Mouse (Mus musculus): Measurements from ENCODE around the gene Cntn4. TPM values are rescaled to one million over a fixed set of nuclear protein-coding genes. Genes with fewer than 3 reads are reported as not detected.

Gene Cntn4
- 32.7 and 34.0 TPM in 2 replicates for polyA plus RNA-seq (2014; fragmentation: Nextera tagmentation; extraction: Ambion mirVana)

- H3K27ac ChIP-seq: peak within 1 kb of the TSS; percentile 49
- H3K4me3 ChIP-seq (replicated peaks; ENCODE audit: low read length): peak within 1 kb of the TSS; percentile 52
- no peaks in the 10 kb centered on the region for H3K36me3 ChIP-seq (replicated peaks; ENCODE audit: control insufficient read depth, insufficient read depth)
- H3K4me1 ChIP-seq (replicated peaks; ENCODE audit: control insufficient read depth, insufficient read depth, low read length): peaks cover 7% of the 10 kb centered on the region; the same call in 1 of the 2 replicates
- peaks cover 20% of the 10 kb centered on the region for H3K27me3 ChIP-seq (ENCODE audit: control insufficient read depth, insufficient read depth, low read length)
- H3K9me3 ChIP-seq (ENCODE audit: control insufficient read depth, low read length): no peaks in the 10 kb centered on the region
- H3K9ac ChIP-seq: peak within 1 kb of the TSS; percentile 64
- DNase-seq (ENCODE audit: low spot score) (peak; percentile 50), ATAC-seq (ENCODE audit: low FRiP score) (peak; percentile 91)
- WGBS: 1% methylated on average over 40 of the region's 40 CpGs
- H3K4me2 ChIP-seq (replicated peaks): peak within 1 kb of the TSS; percentile 66
Observed at GRCm38 (mm10) chr6:105677149-105678031, at the start of gene Cntn4. TSS of gene Cntn4 (plus strand) at chr6:105677660.

- Histone ChIP-seq H3K9ac (no peak overlapping the region), H3K4me2 (replicated peaks) (no peak overlapping the region), H3K4me1 (replicated peaks; ENCODE audit: control insufficient read depth, insufficient read depth, low read length) (peaks cover 7% of the 10 kb centered on the region; the same call in 1 of the 2 replicates), H3K27me3 (ENCODE audit: control insufficient read depth, insufficient read depth, low read length) (peaks cover 6% of the 10 kb centered on the region), H3K9me3 (ENCODE audit: control insufficient read depth, low read length) (no peaks in the 10 kb centered on the region), H3K27ac (no peak overlapping the region), H3K36me3 (replicated peaks; ENCODE audit: control insufficient read depth, insufficient read depth) (no peaks in the 10 kb centered on the region), H3K4me3 (replicated peaks; ENCODE audit: low read length) (no peak overlapping the region)
- DNase-seq (ENCODE audit: low spot score): no peak
- no peak for ATAC-seq (ENCODE audit: low FRiP score)
- WGBS: 81% methylated on average over 4 of the region's 4 CpGs
Observed at GRCm38 (mm10) chr6:105674276-105674675, 3.2 kb upstream of the Cntn4 start.

- 42% methylated on average over 3 of the region's 3 CpGs for WGBS
- Histone ChIP-seq H3K27ac (no peak overlapping the region), H3K4me3 (replicated peaks; ENCODE audit: low read length) (no peak overlapping the region), H3K4me2 (replicated peaks) (no peak overlapping the region), H3K4me1 (replicated peaks; ENCODE audit: control insufficient read depth, insufficient read depth, low read length) (peaks cover 7% of the 10 kb centered on the region; the same call in 1 of the 2 replicates), H3K9ac (no peak overlapping the region), H3K27me3 (ENCODE audit: control insufficient read depth, insufficient read depth, low read length) (peaks cover 14% of the 10 kb centered on the region), H3K9me3 (ENCODE audit: control insufficient read depth, low read length) (no peaks in the 10 kb centered on the region), H3K36me3 (replicated peaks; ENCODE audit: control insufficient read depth, insufficient read depth) (no peaks in the 10 kb centered on the region)
- ATAC-seq (ENCODE audit: low FRiP score) (no peak), DNase-seq (ENCODE audit: low spot score) (no peak)
Observed at GRCm38 (mm10) chr6:105675099-105675498, 2.4 kb upstream of the Cntn4 start.

- DNase-seq (ENCODE audit: low spot score) (no peak), ATAC-seq (ENCODE audit: low FRiP score) (no peak)
- peak overlapping the region; percentile 64 for H3K9ac ChIP-seq
- 30% methylated on average over 5 of the region's 5 CpGs for WGBS
- H3K4me2 ChIP-seq (replicated peaks): peak overlapping the region; percentile 66
- H3K4me1 ChIP-seq (replicated peaks; ENCODE audit: control insufficient read depth, insufficient read depth, low read length): peaks cover 7% of the 10 kb centered on the region; the same call in 1 of the 2 replicates
- H3K9me3 ChIP-seq (ENCODE audit: control insufficient read depth, low read length): no peaks in the 10 kb centered on the region
- peak overlapping the region; percentile 52 for H3K4me3 ChIP-seq (replicated peaks; ENCODE audit: low read length)
- H3K27ac ChIP-seq: no peak overlapping the region
- H3K27me3 ChIP-seq (ENCODE audit: control insufficient read depth, insufficient read depth, low read length): peaks cover 20% of the 10 kb centered on the region
- no peaks in the 10 kb centered on the region for H3K36me3 ChIP-seq (replicated peaks; ENCODE audit: control insufficient read depth, insufficient read depth)
Observed at GRCm38 (mm10) chr6:105676637-105677036, 823 bp upstream of the Cntn4 start.

- no peak for ATAC-seq (ENCODE audit: low FRiP score)
- 8% methylated on average over 5 of the region's 5 CpGs for WGBS
- H3K4me3 ChIP-seq (replicated peaks; ENCODE audit: low read length): peak overlapping the region; percentile 52
- H3K27me3 ChIP-seq (ENCODE audit: control insufficient read depth, insufficient read depth, low read length): peaks cover 20% of the 10 kb centered on the region
- H3K4me1 ChIP-seq (replicated peaks; ENCODE audit: control insufficient read depth, insufficient read depth, low read length): peaks cover 7% of the 10 kb centered on the region; the same call in 1 of the 2 replicates
- H3K36me3 ChIP-seq (replicated peaks; ENCODE audit: control insufficient read depth, insufficient read depth): no peaks in the 10 kb centered on the region
- peak overlapping the region; percentile 66 for H3K4me2 ChIP-seq (replicated peaks)
- no peak overlapping the region for H3K27ac ChIP-seq
- H3K9me3 ChIP-seq (ENCODE audit: control insufficient read depth, low read length): no peaks in the 10 kb centered on the region
- H3K9ac ChIP-seq: peak overlapping the region; percentile 45
- no peak for DNase-seq (ENCODE audit: low spot score)
Observed at GRCm38 (mm10) chr6:105678778-105679177, 1.3 kb downstream of the Cntn4 start.

GRCm38 (mm10) chr6:105681496-105681895 is 4.0 kb downstream of the Cntn4 start:
- 59% methylated on average over 2 of the region's 2 CpGs for WGBS
- Histone ChIP-seq H3K9ac (no peak overlapping the region), H3K4me3 (replicated peaks; ENCODE audit: low read length) (no peak overlapping the region), H3K9me3 (ENCODE audit: control insufficient read depth, low read length) (no peaks in the 10 kb centered on the region), H3K36me3 (replicated peaks; ENCODE audit: control insufficient read depth, insufficient read depth) (no peaks in the 10 kb centered on the region), H3K4me1 (replicated peaks; ENCODE audit: control insufficient read depth, insufficient read depth, low read length) (peaks cover 6% of the 10 kb centered on the region; the same call in 1 of the 2 replicates), H3K27ac (no peak overlapping the region), H3K4me2 (replicated peaks) (peak overlapping the region; percentile 66), H3K27me3 (ENCODE audit: control insufficient read depth, insufficient read depth, low read length) (peaks cover 20% of the 10 kb centered on the region)
- DNase-seq (ENCODE audit: low spot score): no peak
- ATAC-seq (ENCODE audit: low FRiP score): no peak

GRCm38 (mm10) chr6:105683251-105683650 is 5.8 kb downstream of the Cntn4 start:
- Histone ChIP-seq H3K9me3 (ENCODE audit: control insufficient read depth, low read length) (no peaks in the 10 kb centered on the region), H3K4me3 (replicated peaks; ENCODE audit: low read length) (no peak overlapping the region), H3K27ac (no peak overlapping the region), H3K9ac (no peak overlapping the region), H3K36me3 (replicated peaks; ENCODE audit: control insufficient read depth, insufficient read depth) (no peaks in the 10 kb centered on the region), H3K4me1 (replicated peaks; ENCODE audit: control insufficient read depth, insufficient read depth, low read length) (no peaks in the 10 kb centered on the region), H3K27me3 (ENCODE audit: control insufficient read depth, insufficient read depth, low read length) (peaks cover 14% of the 10 kb centered on the region), H3K4me2 (replicated peaks) (no peak overlapping the region)
- DNase-seq (ENCODE audit: low spot score) (no peak), ATAC-seq (ENCODE audit: low FRiP score) (no peak)
- 81% methylated on average over 5 of the region's 5 CpGs for WGBS

GRCm38 (mm10) chr6:105684123-105684522 is 6.7 kb downstream of the Cntn4 start:
- no peaks in the 10 kb centered on the region for H3K4me1 ChIP-seq (replicated peaks; ENCODE audit: control insufficient read depth, insufficient read depth, low read length)
- no peaks in the 10 kb centered on the region for H3K9me3 ChIP-seq (ENCODE audit: control insufficient read depth, low read length)
- WGBS: 64% methylated on average over 4 of the region's 4 CpGs
- no peaks in the 10 kb centered on the region for H3K36me3 ChIP-seq (replicated peaks; ENCODE audit: control insufficient read depth, insufficient read depth)
- H3K27ac ChIP-seq: no peak overlapping the region
- ATAC-seq (ENCODE audit: low FRiP score) (no peak), DNase-seq (ENCODE audit: low spot score) (no peak)
- no peak overlapping the region for H3K9ac ChIP-seq
- no peak overlapping the region for H3K4me2 ChIP-seq (replicated peaks)
- H3K4me3 ChIP-seq (replicated peaks; ENCODE audit: low read length): no peak overlapping the region
- H3K27me3 ChIP-seq (ENCODE audit: control insufficient read depth, insufficient read depth, low read length): peaks cover 14% of the 10 kb centered on the region

GRCm38 (mm10) chr6:105688195-105688594 is 10.7 kb downstream of the Cntn4 start:
- DNase-seq (ENCODE audit: low spot score): no peak
- no peak overlapping the region for H3K27ac ChIP-seq
- ATAC-seq (ENCODE audit: low FRiP score): no peak

More at GRCm38 (mm10) chr6:105688195-105688594, 10.7 kb downstream of the Cntn4 start:
- no peak overlapping the region for H3K9ac ChIP-seq
- H3K36me3 ChIP-seq (replicated peaks; ENCODE audit: control insufficient read depth, insufficient read depth): no peaks in the 10 kb centered on the region
- no peaks in the 10 kb centered on the region for H3K4me1 ChIP-seq (replicated peaks; ENCODE audit: control insufficient read depth, insufficient read depth, low read length)
- no peaks in the 10 kb centered on the region for H3K27me3 ChIP-seq (ENCODE audit: control insufficient read depth, insufficient read depth, low read length)
- H3K4me2 ChIP-seq (replicated peaks): no peak overlapping the region
- H3K9me3 ChIP-seq (ENCODE audit: control insufficient read depth, low read length): no peaks in the 10 kb centered on the region
- H3K4me3 ChIP-seq (replicated peaks; ENCODE audit: low read length): no peak overlapping the region

All from hindbrain, embryonic 14.5 days (tissue).